Comparison of ENCODE assay signal across 16 mouse cellular contexts in genomic region chr9:110351350-110351749, GRCm38 (mm10).
"Had no signal": no experiment of that assay in that cellular context is flagged by ENCODE, and none has a peak within 500 bp of the region (broad histone marks: within the 10 kb centered on the region; RNA-seq: fewer than 3 reads in every experiment).

No protein-coding gene starts in this region.

- H3K4me3 ChIP-seq: left cerebral cortex, adult 2 months; midbrain, embryonic 12.5 days; midbrain, embryonic 15.5 days; neural tube, embryonic 12.5 days; neural tube, embryonic 15.5 days; stomach, embryonic 15.5 days had no signal

- H3K27me3 ChIP-seq: midbrain, embryonic 12.5 days; midbrain, embryonic 15.5 days; neural tube, embryonic 12.5 days; neural tube, embryonic 15.5 days; stomach, embryonic 15.5 days had no signal

- H3K36me3 ChIP-seq: midbrain, embryonic 12.5 days; stomach, embryonic 15.5 days had no signal

- H3K4me1 ChIP-seq: midbrain, embryonic 12.5 days; midbrain, embryonic 15.5 days; neural tube, embryonic 12.5 days had no signal

- DNase-seq: layer of hippocampus, postnatal 36 days; lung, embryonic 14.5 days; retina, postnatal 1 day; right cerebral cortex, postnatal 25 days; spleen, adult 18-20 months; thymus, adult 18-20 months; thymus, postnatal 36 days had no signal

- H3K4me2 ChIP-seq: lung, embryonic 14.5 days; midbrain, embryonic 12.5 days; midbrain, embryonic 15.5 days; neural tube, embryonic 12.5 days; neural tube, embryonic 15.5 days; stomach, embryonic 15.5 days had no signal

- H3K27ac ChIP-seq: left cerebral cortex, adult 2 months; liver, embryonic 14.5 days; macrophage; midbrain, embryonic 12.5 days; midbrain, embryonic 15.5 days; neural tube, embryonic 12.5 days; neural tube, embryonic 15.5 days; stomach, embryonic 15.5 days had no signal

- H3K9ac ChIP-seq: liver, embryonic 14.5 days; lung, embryonic 14.5 days; midbrain, embryonic 12.5 days; midbrain, embryonic 15.5 days; neural tube, embryonic 12.5 days; neural tube, embryonic 15.5 days; stomach, embryonic 15.5 days had no signal

- ATAC-seq: lung, postnatal 0 days; midbrain, embryonic 15.5 days had no signal

- H3K9me3 ChIP-seq: midbrain, embryonic 12.5 days; midbrain, embryonic 15.5 days; neural tube, embryonic 12.5 days; neural tube, embryonic 15.5 days; stomach, embryonic 15.5 days had no signal
